Comparison of ENCODE assay signal across 8 mouse cellular contexts in genomic region chr11:102467041-102467631, GRCm38 (mm10). TPM values are rescaled to one million over a fixed set of nuclear protein-coding genes. Genes with fewer than 3 reads are reported as not detected.
DNase-seq lines count a peak whose midpoint lies in the region; ATAC-seq and TF ChIP-seq lines count a peak whose summit lies in the region.

No protein-coding gene starts in this region.

- WGBS in forebrain, embryonic 12.5 days: under 1% methylated on average over 37 of the region's 37 CpGs
- under 1% methylated on average over 34 of the region's 37 CpGs for whole genome bisulfite sequencing in heart, postnatal 0 days
- under 1% methylated on average over 37 of the region's 37 CpGs for WGBS in liver, embryonic 16.5 days (ENCODE audit: insufficient replicate concordance)
- WGBS in neural tube, embryonic 13.5 days: under 1% methylated on average over 37 of the region's 37 CpGs

- TF ChIP-seq POLR2A in testis, adult 2 months (IDR thresholded peaks at IDR 0.05; ENCODE audit: control insufficient read depth, low read depth, low read length): no peak

- peak overlapping the region; percentile 50 for H3K27ac ChIP-seq in forebrain, embryonic 12.5 days
- peak overlapping the region; percentile 62 for H3K27ac ChIP-seq in heart, postnatal 0 days (ENCODE audit: low read depth)
- H3K27ac ChIP-seq in liver, embryonic 16.5 days (ENCODE audit: low read length): peak overlapping the region; percentile 45
- H3K27ac ChIP-seq in neural tube, embryonic 13.5 days (replicated peaks): peak overlapping the region; percentile 49; the same call in 1 of the 2 replicates
- no peak overlapping the region for H3K27ac ChIP-seq in testis, adult 2 months (ENCODE audit: control insufficient read depth, insufficient read depth, low read depth, low read length)

- peak; percentile 91 for ATAC-seq in forebrain, embryonic 12.5 days (ENCODE audit: low FRiP score)
- ATAC-seq in heart, postnatal 0 days (ENCODE audit: insufficient read depth, low read depth): peak; percentile 97
- ATAC-seq in liver, embryonic 16.5 days (ENCODE audit: low read depth): peak; percentile 92
- peak; percentile 91 for ATAC-seq in neural tube, embryonic 13.5 days (ENCODE audit: low read depth)

- H3K4me3 ChIP-seq in E14TG2a.4 (replicated peaks; ENCODE audit: low read length): peak overlapping the region; percentile 79
- peak overlapping the region; percentile 41 for H3K4me3 ChIP-seq in forebrain, embryonic 12.5 days (replicated peaks)
- H3K4me3 ChIP-seq in heart, postnatal 0 days (ENCODE audit: low read depth, low read length): peak overlapping the region; percentile 42
- H3K4me3 ChIP-seq in liver, embryonic 16.5 days (ENCODE audit: low read depth, low read length): peak overlapping the region; percentile 60
- H3K4me3 ChIP-seq in neural tube, embryonic 13.5 days: peak overlapping the region; percentile 36
- H3K4me3 ChIP-seq in testis, adult 2 months (ENCODE audit: control insufficient read depth, low read depth, low read length): peak overlapping the region; percentile 73

- DNase-seq in c-Kit-positive CD71-positive TER-119-positive erythroid progenitor cells, embryonic 14.5 days (ENCODE audit: low spot score): peak; percentile 89
- peak; percentile 98 for DNase-seq in heart, postnatal 0 days (ENCODE audit: low spot score)
- DNase-seq in kidney, postnatal 4 days: peak; percentile 99

- peaks cover 61% of the 10 kb centered on the region for H3K27me3 ChIP-seq in E14TG2a.4 (ENCODE audit: insufficient read depth, low read length)
- H3K27me3 ChIP-seq in forebrain, embryonic 12.5 days: peaks cover 39% of the 10 kb centered on the region
- no peaks in the 10 kb centered on the region for H3K27me3 ChIP-seq in heart, postnatal 0 days (ENCODE audit: control insufficient read depth, insufficient read depth, low read length)
- no peaks in the 10 kb centered on the region for H3K27me3 ChIP-seq in liver, embryonic 16.5 days (ENCODE audit: control insufficient read depth, insufficient read depth, low read depth, low read length)
- H3K27me3 ChIP-seq in neural tube, embryonic 13.5 days: peaks cover 10% of the 10 kb centered on the region
- no peaks in the 10 kb centered on the region for H3K27me3 ChIP-seq in testis, adult 2 months (ENCODE audit: control insufficient read depth, insufficient read depth, low read length)

- peaks cover 29% of the 10 kb centered on the region for H3K4me1 ChIP-seq in E14TG2a.4 (replicated peaks; ENCODE audit: low read depth, low read length)
- H3K4me1 ChIP-seq in forebrain, embryonic 12.5 days: peaks cover 22% of the 10 kb centered on the region
- peaks cover 14% of the 10 kb centered on the region for H3K4me1 ChIP-seq in heart, postnatal 0 days (ENCODE audit: control insufficient read depth, insufficient read depth)
- H3K4me1 ChIP-seq in liver, embryonic 16.5 days (ENCODE audit: control insufficient read depth, low read depth, low read length): peaks cover 37% of the 10 kb centered on the region
- peaks cover 24% of the 10 kb centered on the region for H3K4me1 ChIP-seq in neural tube, embryonic 13.5 days (replicated peaks)
- H3K4me1 ChIP-seq in testis, adult 2 months (ENCODE audit: control insufficient read depth, insufficient read depth, low read length): peaks cover 13% of the 10 kb centered on the region

- no peak for TF ChIP-seq CTCF in E14TG2a.4 (conservative IDR thresholded peaks at IDR 0.05; ENCODE audit: low read length)
- no peak for TF ChIP-seq CTCF in heart, postnatal 0 days (IDR thresholded peaks at IDR 0.05; ENCODE audit: low read depth)
- no peak for TF ChIP-seq CTCF in testis, adult 2 months (IDR thresholded peaks at IDR 0.05; ENCODE audit: control insufficient read depth, insufficient read depth, insufficient replicate concordance, low read depth, low read length)

- H3K36me3 ChIP-seq in E14TG2a.4 (ENCODE audit: insufficient read depth, low read length): no peaks in the 10 kb centered on the region
- no peaks in the 10 kb centered on the region for H3K36me3 ChIP-seq in forebrain, embryonic 12.5 days (replicated peaks)
- no peaks in the 10 kb centered on the region for H3K36me3 ChIP-seq in heart, postnatal 0 days (replicated peaks; ENCODE audit: control insufficient read depth, insufficient read depth, low read length)
- H3K36me3 ChIP-seq in liver, embryonic 16.5 days (ENCODE audit: control insufficient read depth, insufficient read depth): no peaks in the 10 kb centered on the region
- H3K36me3 ChIP-seq in neural tube, embryonic 13.5 days: no peaks in the 10 kb centered on the region
- H3K36me3 ChIP-seq in testis, adult 2 months (ENCODE audit: control insufficient read depth, insufficient read depth, low read length): no peaks in the 10 kb centered on the region

- peak overlapping the region; percentile 80 for H3K4me2 ChIP-seq in forebrain, embryonic 12.5 days
- peak overlapping the region; percentile 79 for H3K4me2 ChIP-seq in heart, postnatal 0 days (ENCODE audit: low read depth, low read length)
- H3K4me2 ChIP-seq in liver, embryonic 16.5 days (ENCODE audit: low read depth, low read length): peak overlapping the region; percentile 92
- peak overlapping the region; percentile 78 for H3K4me2 ChIP-seq in neural tube, embryonic 13.5 days

- no peaks in the 10 kb centered on the region for H3K9me3 ChIP-seq in E14TG2a.4 (ENCODE audit: low read length)
- H3K9me3 ChIP-seq in forebrain, embryonic 12.5 days: no peaks in the 10 kb centered on the region
- H3K9me3 ChIP-seq in heart, postnatal 0 days (replicated peaks; ENCODE audit: control insufficient read depth, low read length): no peaks in the 10 kb centered on the region
- H3K9me3 ChIP-seq in liver, embryonic 16.5 days (replicated peaks; ENCODE audit: control insufficient read depth, low read length): no peaks in the 10 kb centered on the region
- no peaks in the 10 kb centered on the region for H3K9me3 ChIP-seq in neural tube, embryonic 13.5 days

- H3K9ac ChIP-seq in forebrain, embryonic 12.5 days: peak overlapping the region; percentile 45
- H3K9ac ChIP-seq in heart, postnatal 0 days (replicated peaks; ENCODE audit: low read depth, low read length): peak overlapping the region; percentile 43; the same call in 1 of the 2 replicates
- H3K9ac ChIP-seq in liver, embryonic 16.5 days (ENCODE audit: low read depth, low read length): peak overlapping the region; percentile 61
- H3K9ac ChIP-seq in neural tube, embryonic 13.5 days: peak overlapping the region; percentile 66

- TF ChIP-seq EP300 in heart, postnatal 0 days (IDR thresholded peaks at IDR 0.05; ENCODE audit: low read depth): 0 out of 2 replicates have a peak, but pooled peaks have one; percentile 4

RNA-seq across cellular contexts. Expression of gene Itga2b, which starts 2.8 kb away (rescaled TPM):
- polyA plus RNA-seq in forebrain, embryonic 12.5 days (2016; fragmentation: Nextera tagmentation; extraction: Ambion mirVana): 3.5 and 4.5 TPM in 2 replicates
- total RNA-seq in heart, postnatal 0 days (2014; rRNA removed; ENCODE audit: low replicate concordance): 4.3 and 4.8 TPM in 2 replicates
- polyA plus RNA-seq in heart, postnatal 0 days (2015; fragmentation: Nextera tagmentation; extraction: Ambion mirVana): 5.4 and 5.6 TPM in 2 replicates
- 28.0 and 32.9 TPM in 2 replicates for polyA plus RNA-seq in liver, embryonic 16.5 days (2015; fragmentation: Nextera tagmentation; extraction: Ambion mirVana)
- polyA plus RNA-seq in neural tube, embryonic 13.5 days (2015; fragmentation: Nextera tagmentation; extraction: Ambion mirVana): 5.7 and 6.2 TPM in 2 replicates
- polyA plus RNA-seq in testis, adult 2 months (2012; rRNA removed): 3.4 and 5.2 TPM in 2 replicates

RNA-seq across cellular contexts. Expression of gene Fam171a2, which starts 19.7 kb away (rescaled TPM):
- 13.3 and 15.2 TPM in 2 replicates for polyA plus RNA-seq in forebrain, embryonic 12.5 days (2016; fragmentation: Nextera tagmentation; extraction: Ambion mirVana)
- 40.8 and 58.6 TPM in 2 replicates for total RNA-seq in heart, postnatal 0 days (2014; rRNA removed; ENCODE audit: low replicate concordance)
- 1.7 and 1.8 TPM in 2 replicates for polyA plus RNA-seq in heart, postnatal 0 days (2015; fragmentation: Nextera tagmentation; extraction: Ambion mirVana)
- 0.20 and 0.34 TPM in 2 replicates for polyA plus RNA-seq in liver, embryonic 16.5 days (2015; fragmentation: Nextera tagmentation; extraction: Ambion mirVana)
- polyA plus RNA-seq in neural tube, embryonic 13.5 days (2015; fragmentation: Nextera tagmentation; extraction: Ambion mirVana): 20.3 and 21.6 TPM in 2 replicates
- polyA plus RNA-seq in testis, adult 2 months (2012; rRNA removed): 0.88 and 1.2 TPM in 2 replicates

RNA-seq across cellular contexts. Expression of gene Grn, which starts 37.0 kb away (rescaled TPM):
- polyA plus RNA-seq in forebrain, embryonic 12.5 days (2016; fragmentation: Nextera tagmentation; extraction: Ambion mirVana): 55.5 and 57.6 TPM in 2 replicates
- total RNA-seq in heart, postnatal 0 days (2014; rRNA removed; ENCODE audit: low replicate concordance): 134 and 162 TPM in 2 replicates
- 174 and 176 TPM in 2 replicates for polyA plus RNA-seq in heart, postnatal 0 days (2015; fragmentation: Nextera tagmentation; extraction: Ambion mirVana)
- 103 and 118 TPM in 2 replicates for polyA plus RNA-seq in liver, embryonic 16.5 days (2015; fragmentation: Nextera tagmentation; extraction: Ambion mirVana)
- 83.3 and 88.6 TPM in 2 replicates for polyA plus RNA-seq in neural tube, embryonic 13.5 days (2015; fragmentation: Nextera tagmentation; extraction: Ambion mirVana)
- polyA plus RNA-seq in testis, adult 2 months (2012; rRNA removed): 21.1 TPM in 2 replicates

RNA-seq across cellular contexts. Expression of gene Slc25a39, which starts 59.4 kb away (rescaled TPM):
- 173 TPM in 2 replicates for polyA plus RNA-seq in forebrain, embryonic 12.5 days (2016; fragmentation: Nextera tagmentation; extraction: Ambion mirVana)
- 281 and 322 TPM in 2 replicates for total RNA-seq in heart, postnatal 0 days (2014; rRNA removed; ENCODE audit: low replicate concordance)
- 267 and 269 TPM in 2 replicates for polyA plus RNA-seq in heart, postnatal 0 days (2015; fragmentation: Nextera tagmentation; extraction: Ambion mirVana)
- 454 and 500 TPM in 2 replicates for polyA plus RNA-seq in liver, embryonic 16.5 days (2015; fragmentation: Nextera tagmentation; extraction: Ambion mirVana)
- 154 TPM in 2 replicates for polyA plus RNA-seq in neural tube, embryonic 13.5 days (2015; fragmentation: Nextera tagmentation; extraction: Ambion mirVana)
- 1,405 and 1,456 TPM in 2 replicates for polyA plus RNA-seq in testis, adult 2 months (2012; rRNA removed)
